Mouse (Mus musculus): ENCODE measurements around the gene Ulk4. TPM values are rescaled to one million over a fixed set of nuclear protein-coding genes. Genes with fewer than 3 reads are reported as not detected.
A peak's percentile ranks its signal among the peaks of the same experiment; 100 is the strongest.

The Ulk4 gene
- total and polyA plus RNA-seq, 3 experiments, result 26.6 to 31.1 TPM; not detected in 1

GRCm38 (mm10) chr9:121216536-121217320 lies 60.3 kb downstream of the Ulk4 start:
- H3K36me3 ChIP-seq (ENCODE audit: control insufficient read depth in 1 of 2, insufficient read depth in 2 of 2, low read length in 2 of 2), result no peaks in the 10 kb centered on the region
- no peaks in the 10 kb centered on the region for H3K27me3 ChIP-seq (ENCODE audit: control insufficient read depth in 1 of 2, insufficient read depth in 2 of 2, low read length in 2 of 2)
- H3K9me3 ChIP-seq (replicated peaks; ENCODE audit: insufficient read depth, low read length), result no peaks in the 10 kb centered on the region
- H3K79me2 ChIP-seq (ENCODE audit: control insufficient read depth, insufficient read depth, low read length, poor library complexity), result no peaks in the 10 kb centered on the region
- H3K27ac ChIP-seq (ENCODE audit: control insufficient read depth, low read depth, low read length), result no peak overlapping the region
- TF ChIP-seq ZNF384 (IDR thresholded peaks at IDR 0.05; ENCODE audit: low read depth, low read length) (no peak), JUND (IDR thresholded peaks at IDR 0.05; ENCODE audit: low read depth, low read length) (no peak), MAZ (IDR thresholded peaks at IDR 0.05; ENCODE audit: low read depth, low read length) (no peak), UBTF (IDR thresholded peaks at IDR 0.05; ENCODE audit: borderline replicate concordance, insufficient read depth, low read depth, low read length) (no peak), MYB (IDR thresholded peaks at IDR 0.05; ENCODE audit: low read depth, low read length) (no peak), MAX (IDR thresholded peaks at IDR 0.05; ENCODE audit: low read length) (no peak), ELF1 (IDR thresholded peaks at IDR 0.05; ENCODE audit: low read depth, low read length) (no peak), MXI1 (IDR thresholded peaks at IDR 0.05; ENCODE audit: low read depth, low read length) (no peak), POLR2AphosphoS2 (IDR thresholded peaks at IDR 0.05; ENCODE audit: low read length) (no peak), MEF2A (IDR thresholded peaks at IDR 0.05; ENCODE audit: extremely low read depth, insufficient replicate concordance, low read depth, low read length, poor library complexity, severe bottlenecking) (no peak), CTCF (IDR thresholded peaks at IDR 0.05 in 2 of 3, conservative IDR thresholded peaks at IDR 0.05 in 1 of 3; ENCODE audit: control insufficient read depth in 1 of 3, insufficient read depth in 1 of 3, low read depth in 2 of 3, low read length in 3 of 3, poor library complexity in 1 of 3, severe bottlenecking in 1 of 3) (no peak), MAFK (IDR thresholded peaks at IDR 0.05; ENCODE audit: borderline replicate concordance, low read depth, low read length) (no peak)
- no peak overlapping the region for H3K4me3 ChIP-seq (ENCODE audit: control insufficient read depth in 1 of 2, insufficient read depth in 1 of 2, low read depth in 2 of 2, low read length in 2 of 2)
- H3K9ac ChIP-seq (ENCODE audit: control insufficient read depth, low read depth, low read length, poor library complexity, severe bottlenecking), result no peak overlapping the region
- H3K4me1 ChIP-seq (ENCODE audit: control insufficient read depth in 1 of 2, insufficient read depth in 2 of 2, low read length in 2 of 2), result no peaks in the 10 kb centered on the region
- no peak for DNase-seq (ENCODE audit: low read depth, low spot score)

- no peaks in the 10 kb centered on the region for H3K9me3 ChIP-seq (replicated peaks; ENCODE audit: insufficient read depth, low read length)
- H3K4me3 ChIP-seq (ENCODE audit: control insufficient read depth in 1 of 2, insufficient read depth in 1 of 2, low read depth in 2 of 2, low read length in 2 of 2), result no peak overlapping the region
- no peaks in the 10 kb centered on the region for H3K79me2 ChIP-seq (ENCODE audit: control insufficient read depth, insufficient read depth, low read length, poor library complexity)
- no peaks in the 10 kb centered on the region for H3K27me3 ChIP-seq (ENCODE audit: control insufficient read depth in 1 of 2, insufficient read depth in 2 of 2, low read length in 2 of 2)
- H3K36me3 ChIP-seq (ENCODE audit: control insufficient read depth in 1 of 2, insufficient read depth in 2 of 2, low read length in 2 of 2), result no peaks in the 10 kb centered on the region
- no peak overlapping the region for H3K9ac ChIP-seq (ENCODE audit: control insufficient read depth, low read depth, low read length, poor library complexity, severe bottlenecking)
- no peaks in the 10 kb centered on the region for H3K4me1 ChIP-seq (ENCODE audit: control insufficient read depth in 1 of 2, insufficient read depth in 2 of 2, low read length in 2 of 2)
- no peak overlapping the region for H3K27ac ChIP-seq (ENCODE audit: control insufficient read depth, low read depth, low read length)
- TF ChIP-seq ZC3H11A (IDR thresholded peaks at IDR 0.05; ENCODE audit: low read depth, low read length) (peak; percentile 30; the same call in 1 of the 2 replicates), POLR2AphosphoS5 (IDR thresholded peaks at IDR 0.05; ENCODE audit: borderline replicate concordance, low read depth, low read length) (no peak), SMC3 (IDR thresholded peaks at IDR 0.05; ENCODE audit: low read depth, low read length) (peak; percentile 77), KAT2A (conservative IDR thresholded peaks at IDR 0.05; ENCODE audit: low read depth, low read length) (no peak), BHLHE40 (IDR thresholded peaks at IDR 0.05; ENCODE audit: borderline replicate concordance, low read depth, low read length) (no peak), CTCF (IDR thresholded peaks at IDR 0.05 in 2 of 3, conservative IDR thresholded peaks at IDR 0.05 in 1 of 3; ENCODE audit: control insufficient read depth in 1 of 3, insufficient read depth in 1 of 3, low read depth in 2 of 3, low read length in 3 of 3, poor library complexity in 1 of 3, severe bottlenecking in 1 of 3) (peak; percentile 74 to 95 (median 90)), RAD21 (IDR thresholded peaks at IDR 0.05; ENCODE audit: low read depth, low read length) (peak; percentile 43)
- peak; percentile 81 for DNase-seq (ENCODE audit: low read depth, low spot score)
Measured at GRCm38 (mm10) chr9:121215349-121216000, 61.5 kb downstream of the Ulk4 start.
